Mouse (Mus musculus): ENCODE data around the gene Tcta.

- no peak for TF ChIP-seq FLI1 (IDR thresholded peaks at IDR 0.05; ENCODE audit: low read length)
- TF ChIP-seq GATA1 (IDR thresholded peaks at IDR 0.05; ENCODE audit: borderline replicate concordance, low read length), result no peak
Observed at GRCm38 (mm10) chr9:108289347-108289746, 16.6 kb downstream of the Tcta start.

Data from megakaryocyte, embryonic 14.5 days (primary cell).